Mouse (Mus musculus) left cerebral cortex, adult 2 months (tissue): Measurements from ENCODE around the gene Gab1. TPM values are rescaled to one million over a fixed set of nuclear protein-coding genes. Genes with fewer than 3 reads are reported as not detected.

Source experiments
- DNase-seq, 2 experiments: peaks; one replicate each; pipeline ENCODE4 v3.0.0; 2021 to 2022; ENCODE audit warnings: low spot score in 2 of 2, mixed read lengths in 1 of 2; ENCODE audit errors: extremely low spot score in 1 of 2
- H3K27ac ChIP-seq: fragments of 200-600 bp; 2 replicates; pipeline ENCODE4 v1.8.1; 2022
- H3K4me3 ChIP-seq: fragments of 200-600 bp; 2 replicates; pipeline ENCODE4 v1.8.1; 2022
- CTCF ChIP-seq: fragments of 200-600 bp; IDR thresholded peaks from 2 replicates; pipeline ENCODE4 v1.8.1; 2022; ENCODE audit warnings: antibody characterized with exemption, mild to moderate bottlenecking, moderate library complexity
- intact Hi-C: fragments of 180-260 bp; cut with DNase I; formaldehyde crosslinking; loops from one replicate; pipeline ENCODE4 v1.15.1; 2025
- total RNA-seq, 2 experiments: library from RNA; stranded (reverse); gene quantifications; 2 replicates each; pipeline ENCODE4 v1.2.3; 2021

The Gab1 gene
- total RNA-seq, 2 experiments from 2014 or later, result 11.4 to 13.0 TPM

DNA sequence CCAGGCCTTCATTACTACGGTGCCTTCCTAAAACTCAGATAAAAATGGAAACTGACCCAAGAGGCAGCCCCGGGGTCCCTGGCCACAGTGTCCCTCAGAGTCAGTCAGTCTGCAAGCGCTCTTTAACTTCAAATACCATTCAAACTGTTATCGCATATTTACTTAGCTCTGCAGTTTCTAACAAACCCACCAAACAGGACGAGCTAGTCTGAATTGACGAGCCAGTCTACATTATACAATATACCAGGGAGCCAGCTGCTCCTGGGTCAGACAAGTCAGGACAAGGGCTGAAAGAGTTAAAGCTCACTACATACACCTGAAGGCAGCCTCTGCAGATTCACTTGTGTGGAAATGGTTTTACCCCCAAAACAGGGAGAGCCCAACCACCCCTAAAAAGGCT is 27.1 kb downstream of the Gab1 start:
- intact Hi-C loops, result no loop called here
- DNase-seq, result no peak
- TF ChIP-seq CTCF, result no peak
- Histone ChIP-seq H3K4me3 (no peak overlapping the region), H3K27ac (no peak overlapping the region)

DNA sequence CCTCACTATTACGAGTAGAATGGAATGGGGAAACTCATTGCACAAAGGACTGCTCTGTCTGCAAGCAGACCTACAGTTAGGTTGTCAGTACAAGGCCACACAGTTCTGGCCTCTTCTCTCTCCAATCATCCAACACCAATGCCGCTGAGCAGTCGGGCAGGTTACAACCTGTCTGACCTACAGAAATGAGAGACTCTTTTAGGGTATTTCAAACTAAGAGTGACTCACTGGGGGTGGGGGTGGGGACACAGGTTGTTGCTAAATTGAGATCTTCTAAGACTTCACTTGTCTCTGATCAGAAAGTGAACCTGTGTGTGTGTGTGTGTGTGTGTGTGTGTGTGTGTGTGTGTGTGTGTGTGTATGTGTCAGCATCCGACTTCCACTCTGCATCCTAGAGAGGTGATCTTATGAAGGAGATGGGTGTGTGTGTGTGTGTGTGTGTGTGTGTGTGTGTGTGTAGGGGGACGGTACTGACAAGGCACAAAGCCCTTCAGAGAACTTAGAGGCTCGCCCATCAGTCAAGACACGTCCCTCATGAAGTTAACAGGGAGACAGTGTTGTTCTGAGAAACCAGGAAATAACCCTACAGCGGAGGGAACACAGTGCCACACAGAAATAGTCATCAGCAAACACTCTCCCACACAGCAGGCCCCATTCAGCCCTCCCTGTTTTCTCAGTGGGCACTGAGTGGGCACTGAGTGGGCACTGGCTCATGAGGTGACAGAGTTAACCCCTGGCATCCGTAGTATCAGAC is 27.7 kb downstream of the Gab1 start:
- intact Hi-C loops, result no loop called here
- H3K4me3 ChIP-seq, result no peak overlapping the region
- no peak for TF ChIP-seq CTCF
- DNase-seq, result no peak
- H3K27ac ChIP-seq, result no peak overlapping the region

GRCm38 (mm10) chr8:80851648-80852047 is 28.7 kb downstream of the Gab1 start:
- TF ChIP-seq CTCF, result no peak
- intact Hi-C loops, result no loop called here
- no peak overlapping the region for H3K4me3 ChIP-seq
- H3K27ac ChIP-seq, result no peak overlapping the region
- no peak for DNase-seq

DNA sequence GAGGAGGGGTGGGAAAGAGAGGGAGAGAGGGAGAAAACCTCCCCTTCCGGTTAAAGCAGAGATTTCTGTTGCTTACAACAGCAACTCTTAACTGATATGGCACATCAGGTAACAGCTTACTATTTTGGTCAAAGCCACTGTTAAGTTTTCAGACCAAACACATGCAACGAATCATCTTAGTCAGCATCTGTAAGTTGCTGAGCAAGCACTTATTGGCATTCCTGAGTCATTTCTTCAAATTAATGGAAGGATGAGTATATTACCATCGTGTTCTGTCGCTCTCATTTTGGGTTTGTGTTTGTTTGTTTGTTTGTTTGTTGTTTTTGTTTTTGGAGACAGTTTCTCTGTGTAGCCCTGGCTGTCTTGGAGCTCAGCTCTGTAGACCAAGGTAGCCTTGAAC is 30.3 kb downstream of the Gab1 start:
- H3K4me3 ChIP-seq, result no peak overlapping the region
- intact Hi-C loops, result no loop called here
- DNase-seq, result no peak
- H3K27ac ChIP-seq, result no peak overlapping the region
- no peak for TF ChIP-seq CTCF

- intact Hi-C loops, result no loop called here
- no peak for DNase-seq
- no peak overlapping the region for H3K27ac ChIP-seq
- no peak for TF ChIP-seq CTCF
- H3K4me3 ChIP-seq, result no peak overlapping the region
Measured at GRCm38 (mm10) chr8:80848631-80849030, 31.7 kb downstream of the Gab1 start.

DNA sequence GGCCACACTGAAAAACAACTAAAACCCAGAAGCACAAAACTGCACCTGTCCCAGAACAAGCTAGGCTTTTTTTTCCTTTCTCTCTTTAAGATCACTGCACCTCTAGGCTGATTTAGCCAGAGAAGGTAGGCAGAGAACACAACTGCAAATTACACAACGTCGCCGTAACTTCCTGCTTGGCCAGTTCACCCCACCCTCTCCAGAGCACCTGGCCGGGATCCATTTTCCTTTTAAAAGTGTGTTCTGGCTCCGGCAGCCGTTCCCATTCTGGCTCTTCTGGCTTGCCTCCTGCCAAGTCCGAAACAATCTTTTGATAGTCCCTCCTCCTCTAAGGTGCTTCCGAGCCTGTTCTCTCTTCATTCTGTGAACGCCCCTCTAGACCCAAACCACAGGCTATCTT is 32.4 kb downstream of the Gab1 start:
- TF ChIP-seq CTCF, result no peak
- Histone ChIP-seq H3K4me3 (no peak overlapping the region), H3K27ac (peak overlapping the region; percentile 28; the same call in 1 of the 2 replicates)
- intact Hi-C loops, result no loop called here
- DNase-seq, result no peak

DNA sequence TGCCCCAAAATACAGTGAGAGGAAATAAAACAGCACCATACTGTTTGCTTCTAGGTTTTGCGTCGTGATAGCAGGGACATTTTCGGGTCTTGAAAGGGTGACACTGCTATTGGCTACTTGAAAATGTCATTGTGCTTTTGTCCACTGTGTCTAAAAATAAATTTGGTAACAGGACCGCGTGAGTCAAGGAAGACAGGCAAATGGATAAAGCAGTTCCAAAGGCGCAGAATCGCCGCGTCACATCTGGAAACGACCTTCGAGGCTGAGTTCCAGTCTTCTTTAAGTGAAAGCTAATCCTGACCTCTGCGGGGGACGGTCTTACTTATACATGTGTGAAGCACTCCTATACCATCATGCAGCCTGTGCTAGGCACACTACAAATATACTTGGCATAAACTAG is 35.0 kb downstream of the Gab1 start:
- no peak for DNase-seq
- intact Hi-C loops, result no loop called here
- no peak for TF ChIP-seq CTCF
- no peak overlapping the region for H3K4me3 ChIP-seq
- no peak overlapping the region for H3K27ac ChIP-seq

DNA sequence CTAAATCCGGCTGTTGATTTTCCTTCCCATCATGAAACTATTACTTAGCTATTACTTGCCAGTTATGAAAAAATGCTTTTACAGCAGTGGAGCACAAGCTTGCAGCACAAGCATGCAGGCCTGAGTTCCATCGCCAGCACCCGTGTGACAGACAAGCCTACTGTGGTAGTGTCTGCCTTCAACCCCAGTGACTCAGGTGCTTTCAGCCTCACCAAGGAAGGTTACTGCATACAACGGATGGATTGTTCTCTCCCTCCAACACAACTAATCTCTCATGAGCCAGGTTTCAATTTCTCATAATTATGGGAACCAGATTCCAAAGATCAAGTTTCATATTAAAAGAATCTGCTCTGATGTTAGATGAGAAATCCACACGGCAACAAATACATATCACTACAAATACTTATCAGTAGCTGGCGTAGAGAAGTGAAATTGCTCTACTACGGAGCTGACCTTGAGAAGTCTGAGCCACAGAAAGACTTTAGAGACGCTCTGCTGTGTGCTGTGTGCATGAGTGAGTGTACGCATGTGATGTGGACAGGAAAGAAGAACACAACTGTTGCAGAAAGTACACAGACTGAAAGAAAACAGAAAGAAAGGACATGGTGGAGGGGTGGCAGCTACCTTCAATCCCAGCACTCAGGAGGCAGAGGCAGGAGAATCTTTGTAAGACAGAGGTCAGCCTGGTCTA is 36.4 kb downstream of the Gab1 start:
- Histone ChIP-seq H3K27ac (no peak overlapping the region), H3K4me3 (no peak overlapping the region)
- TF ChIP-seq CTCF, result no peak
- intact Hi-C loops, result no loop called here
- DNase-seq, result no peak

- DNase-seq, result no peak
- H3K4me3 ChIP-seq, result no peak overlapping the region
- intact Hi-C loops, result no loop called here
- H3K27ac ChIP-seq, result no peak overlapping the region
- TF ChIP-seq CTCF, result no peak
Measured at GRCm38 (mm10) chr8:80842514-80842913, 37.8 kb downstream of the Gab1 start.

DNA sequence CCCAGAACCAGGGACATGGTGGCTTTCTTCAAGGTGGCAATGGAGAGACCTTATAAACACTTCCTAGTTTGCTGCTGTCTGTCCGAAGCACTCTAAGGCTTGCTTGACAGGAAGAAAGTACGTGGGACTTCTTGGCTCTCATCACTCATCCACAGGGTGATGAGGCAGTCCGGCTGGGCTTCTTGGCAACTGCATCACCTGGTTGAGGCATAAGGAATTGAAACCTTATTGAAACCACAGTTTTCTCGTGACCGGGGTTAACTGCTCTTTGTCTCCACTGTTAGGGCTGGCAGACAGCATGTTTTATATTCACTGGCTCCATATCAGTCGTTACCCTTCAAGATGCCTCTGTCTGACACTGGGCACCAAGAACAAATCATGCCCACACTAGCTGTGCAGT is 40.2 kb downstream of the Gab1 start:
- H3K27ac ChIP-seq, result no peak overlapping the region
- intact Hi-C loops, result no loop called here
- DNase-seq, result no peak
- TF ChIP-seq CTCF, result no peak
- no peak overlapping the region for H3K4me3 ChIP-seq

DNA sequence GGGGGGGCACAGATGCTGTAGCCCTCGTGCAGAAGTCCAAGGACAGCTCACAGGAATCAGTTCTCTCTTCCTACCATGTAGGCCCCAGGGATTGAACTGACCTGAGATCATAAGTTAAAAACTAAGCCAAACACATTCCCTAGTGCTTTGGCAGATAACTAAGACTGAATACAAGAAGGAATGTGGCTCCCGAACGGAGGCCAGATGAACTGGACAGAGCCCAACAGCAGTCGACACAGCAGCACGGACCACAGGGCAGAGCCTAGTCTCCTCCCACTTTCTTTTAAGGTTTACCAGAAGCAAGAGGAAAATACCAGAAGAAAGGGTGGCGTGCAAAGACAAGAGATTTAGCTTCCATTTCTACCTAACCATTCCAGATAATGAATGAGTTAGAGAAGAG is 42.1 kb downstream of the Gab1 start:
- Histone ChIP-seq H3K27ac (no peak overlapping the region), H3K4me3 (no peak overlapping the region)
- no peak for DNase-seq
- intact Hi-C loops, result no loop called here
- TF ChIP-seq CTCF, result no peak

DNA sequence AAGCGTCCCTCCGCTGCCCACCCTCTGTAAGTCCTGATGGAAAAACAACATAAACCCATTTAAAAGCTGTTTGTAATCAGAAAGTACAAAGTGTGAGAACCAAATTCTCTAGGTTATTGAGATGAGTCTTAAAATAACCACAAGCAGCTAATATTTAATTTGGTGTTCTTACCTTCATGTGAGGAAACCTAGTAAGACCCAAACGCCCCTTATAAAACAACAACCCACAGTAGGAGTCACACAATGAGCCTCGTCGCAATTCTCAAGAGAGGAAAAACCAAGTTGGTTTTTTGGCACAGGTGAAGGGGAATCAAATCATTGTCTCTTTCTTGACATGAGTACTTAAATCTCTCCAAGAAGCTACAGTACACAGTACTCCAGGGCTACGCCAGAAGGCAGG is 44.9 kb downstream of the Gab1 start:
- no peak overlapping the region for H3K4me3 ChIP-seq
- DNase-seq, result no peak
- intact Hi-C loops, result no loop called here
- no peak overlapping the region for H3K27ac ChIP-seq
- TF ChIP-seq CTCF, result no peak

- intact Hi-C loops, result no loop called here
- Histone ChIP-seq H3K27ac (no peak overlapping the region), H3K4me3 (no peak overlapping the region)
- TF ChIP-seq CTCF, result no peak
- no peak for DNase-seq
Measured at GRCm38 (mm10) chr8:80834443-80834842, 45.9 kb downstream of the Gab1 start.
